Mouse (Mus musculus) lung, postnatal 0 days (tissue): ENCODE measurements around the gene Mylk.

Experiments
- CTCF ChIP-seq: IDR thresholded peaks from 2 replicates; pipeline ENCODE4 v1.5.1; 2016; ENCODE audit warnings: antibody characterized with exemption, mild to moderate bottlenecking
- EP300 ChIP-seq: IDR thresholded peaks from 2 replicates; pipeline ENCODE4 v1.6.1; 2016; ENCODE audit warnings: antibody characterized with exemption, mild to moderate bottlenecking, control low read depth

GRCm38 (mm10) chr16:34936339-34936810 is 191.4 kb downstream of the Mylk start:
- TF ChIP-seq CTCF (no peak), EP300 (no peak)
